Mouse (Mus musculus) heart, embryonic 16.5 days (tissue): Measurements from ENCODE around the gene Hmgb1. TPM values are rescaled to one million over a fixed set of nuclear protein-coding genes. Genes with fewer than 3 reads are reported as not detected.

Source experiments
- ATAC-seq: fragments of 200-750 bp; cut with Nextera tagmentation; replicated peaks from 2 replicates; pipeline ENCODE4 v1.8.0; 2017; ENCODE audit warnings: moderate number of reproducible peaks; ENCODE audit not compliant: insufficient read depth, low FRiP score; ENCODE audit errors: extremely low read depth
- H3K27ac ChIP-seq: fragments of 300-500 bp; sonication (generic); 2 replicates; pipeline ENCODE4 v1.5.1; 2014; ENCODE audit warnings: mild to moderate bottlenecking, low read length, control low read depth, moderate library complexity
- H3K27me3 ChIP-seq: fragments of 300-500 bp; sonication (generic); 2 replicates; pipeline ENCODE4 v1.6.1; 2014; ENCODE audit warnings: low read length, mixed read lengths; ENCODE audit not compliant: control insufficient read depth, insufficient read depth
- H3K36me3 ChIP-seq: fragments of 300-500 bp; sonication (generic); 2 replicates; pipeline ENCODE4 v1.6.1; 2014; ENCODE audit not compliant: control insufficient read depth, insufficient read depth
- H3K4me1 ChIP-seq: fragments of 300-500 bp; sonication (generic); 2 replicates; pipeline ENCODE4 v1.6.1; 2014; ENCODE audit warnings: low read length, mixed read lengths; ENCODE audit not compliant: control insufficient read depth, insufficient read depth
- H3K4me2 ChIP-seq: fragments of 300-500 bp; sonication (generic); 2 replicates; pipeline ENCODE4 v1.6.1; 2014; ENCODE audit warnings: low read depth, mild to moderate bottlenecking, control low read depth, low read length
- H3K4me3 ChIP-seq: fragments of 300-500 bp; sonication (generic); 2 replicates; pipeline ENCODE4 v1.5.1; 2014; ENCODE audit warnings: mild to moderate bottlenecking, control low read depth, low read length
- H3K9ac ChIP-seq: fragments of 300-500 bp; sonication (generic); 2 replicates; pipeline ENCODE4 v1.6.1; 2014; ENCODE audit warnings: low read length, control low read depth
- H3K9me3 ChIP-seq: fragments of 300-500 bp; sonication (generic); replicated peaks from 2 replicates; pipeline ENCODE4 v1.6.1; 2016; ENCODE audit warnings: low read length; ENCODE audit not compliant: control insufficient read depth
- WGBS: fragments of 180-500 bp; shearing (Covaris S2); extraction: QIAGEN DNeasy Blood & Tissue Kit; methylation state at CpG from one replicate; pipeline ENCODE4 v1.1.7; 2014; 5-methylcytosine and 5-hydroxymethylcytosine counted together
- polyA plus RNA-seq: library from polyadenylated mRNA; unstranded; fragments of >200 nt; fragmentation: Nextera tagmentation; extraction: Ambion mirVana; gene quantifications from 2 replicates; pipeline ENCODE4 v1.2.1, GENCODE M21; 2015

The Hmgb1 gene
- polyA plus RNA-seq, 1 experiment from 2014 or later, result 757 TPM

DNA sequence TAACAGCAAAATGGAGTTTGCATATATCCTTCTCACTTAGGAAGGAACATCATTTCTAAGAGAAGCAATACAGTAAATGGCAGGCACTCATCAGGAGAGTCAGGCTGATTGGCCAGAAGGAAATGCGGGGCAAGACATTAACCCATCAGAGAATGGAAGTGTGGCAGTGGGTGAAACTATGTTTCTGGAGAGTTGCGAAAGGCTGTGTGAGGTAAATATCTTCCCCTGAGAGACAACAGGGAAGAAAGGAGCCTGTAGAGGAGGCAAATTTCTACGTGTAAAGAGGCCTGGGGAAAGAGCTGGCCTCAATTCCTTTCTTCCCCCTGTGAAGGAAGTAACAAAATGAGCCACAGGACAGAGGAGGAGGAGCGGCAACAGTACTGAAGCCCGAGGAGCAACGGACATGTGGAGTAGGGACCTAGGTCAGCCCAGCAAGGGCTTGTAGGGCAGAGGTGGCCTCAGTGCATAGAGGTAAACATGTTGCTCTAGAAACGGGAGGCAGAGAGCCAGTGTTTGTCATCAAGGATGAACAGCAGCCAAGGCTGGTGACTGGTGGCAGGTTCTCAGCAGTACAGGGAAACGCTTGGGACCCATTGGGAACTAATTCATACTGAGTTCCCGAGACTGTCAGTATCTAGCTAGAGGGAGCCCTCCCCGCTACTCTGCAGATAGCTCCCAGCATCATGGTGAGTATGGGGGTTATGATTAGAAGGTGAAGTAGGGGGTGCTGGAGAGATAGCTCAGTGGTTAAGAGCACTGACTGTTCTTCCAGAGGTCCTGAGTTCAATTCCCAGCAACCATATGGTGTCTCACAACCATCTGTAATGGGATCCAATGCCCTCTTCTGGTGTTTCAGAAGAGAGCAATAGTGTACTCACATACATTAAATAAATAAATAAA, 48.6 kb downstream of the Hmgb1 start:
- H3K9me3 ChIP-seq, result no peaks in the 10 kb centered on the region
- H3K9ac ChIP-seq, result no peak overlapping the region
- H3K27me3 ChIP-seq, result no peaks in the 10 kb centered on the region
- WGBS, result 78% methylated on average over 10 of the region's 10 CpGs
- no peak for ATAC-seq
- no peak overlapping the region for H3K4me3 ChIP-seq
- H3K4me1 ChIP-seq, result peaks cover 19% of the 10 kb centered on the region
- no peak overlapping the region for H3K4me2 ChIP-seq
- no peaks in the 10 kb centered on the region for H3K36me3 ChIP-seq
- no peak overlapping the region; the same call in 1 of the 2 replicates for H3K27ac ChIP-seq

DNA sequence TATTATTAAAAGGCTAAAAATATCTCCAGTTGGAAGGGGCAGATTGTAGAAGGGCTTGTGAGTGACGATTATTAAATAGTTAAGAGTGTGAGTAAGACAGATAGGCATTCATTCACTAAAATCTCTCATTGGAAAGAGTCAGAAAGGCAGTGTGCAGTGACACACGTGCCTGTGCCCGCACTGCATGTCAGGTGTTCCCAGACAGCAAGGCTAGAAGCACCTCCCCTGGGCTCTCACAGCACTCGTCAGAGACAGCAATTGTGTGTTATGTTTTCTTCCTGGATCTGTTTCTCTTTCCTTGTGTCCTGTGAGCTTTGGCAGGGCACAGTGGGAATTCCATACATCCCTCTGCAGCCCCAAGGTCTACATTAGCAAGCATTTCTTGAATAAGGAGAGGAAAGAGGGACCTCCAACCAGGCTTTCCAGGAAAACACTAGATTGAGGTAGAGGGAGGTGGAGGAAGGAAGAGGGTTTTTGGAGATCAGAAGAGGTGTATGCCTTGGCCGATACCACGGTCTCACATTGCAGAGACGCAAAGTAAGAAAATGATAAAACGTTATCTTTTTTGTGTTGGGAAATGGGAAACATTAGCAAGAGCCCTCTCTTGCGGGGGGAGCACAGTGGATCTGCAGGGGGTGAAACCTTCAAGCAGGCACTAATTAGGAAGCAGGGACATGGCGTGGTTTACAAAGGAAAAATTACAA, 49.4 kb downstream of the Hmgb1 start:
- peak overlapping the region; percentile 39 for H3K4me2 ChIP-seq
- peak; percentile 66 for ATAC-seq

DNA sequence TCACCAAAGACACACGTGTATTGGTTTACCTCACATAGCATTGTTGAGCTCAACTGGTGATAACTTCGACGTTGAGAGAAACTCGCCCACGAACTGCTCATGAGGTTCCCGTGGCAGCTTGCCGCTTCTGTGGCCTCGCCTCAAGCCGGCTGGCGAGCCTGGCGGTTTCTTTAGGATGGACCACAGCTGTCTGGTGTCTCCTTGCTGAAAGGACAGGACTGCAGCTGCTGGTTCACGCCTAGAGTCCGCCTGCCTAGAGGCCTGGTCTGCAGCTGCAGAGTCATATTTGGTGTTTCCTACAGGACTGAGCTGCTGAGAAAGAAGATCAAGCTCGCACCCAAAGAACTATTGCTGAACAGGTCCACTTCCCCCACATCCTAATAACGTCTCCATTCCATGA, 55.8 kb downstream of the Hmgb1 start:
- no peaks in the 10 kb centered on the region for H3K36me3 ChIP-seq
- no peaks in the 10 kb centered on the region for H3K27me3 ChIP-seq
- H3K4me2 ChIP-seq, result no peak overlapping the region
- H3K9ac ChIP-seq, result no peak overlapping the region
- WGBS, result 68% methylated on average over 15 of the region's 15 CpGs
- no peak overlapping the region for H3K27ac ChIP-seq
- H3K4me1 ChIP-seq, result no peaks in the 10 kb centered on the region
- no peak overlapping the region for H3K4me3 ChIP-seq
- no peaks in the 10 kb centered on the region for H3K9me3 ChIP-seq
- ATAC-seq, result no peak

More for the DNA sequence above, 49.4 kb downstream of the Hmgb1 start:
- Histone ChIP-seq H3K27ac (peak overlapping the region; percentile 64), H3K4me3 (no peak overlapping the region), H3K27me3 (no peaks in the 10 kb centered on the region), H3K9ac (no peak overlapping the region), H3K9me3 (no peaks in the 10 kb centered on the region), H3K4me1 (peaks cover 19% of the 10 kb centered on the region), H3K36me3 (no peaks in the 10 kb centered on the region)
- WGBS, result 46% methylated on average over 10 of the region's 10 CpGs

DNA sequence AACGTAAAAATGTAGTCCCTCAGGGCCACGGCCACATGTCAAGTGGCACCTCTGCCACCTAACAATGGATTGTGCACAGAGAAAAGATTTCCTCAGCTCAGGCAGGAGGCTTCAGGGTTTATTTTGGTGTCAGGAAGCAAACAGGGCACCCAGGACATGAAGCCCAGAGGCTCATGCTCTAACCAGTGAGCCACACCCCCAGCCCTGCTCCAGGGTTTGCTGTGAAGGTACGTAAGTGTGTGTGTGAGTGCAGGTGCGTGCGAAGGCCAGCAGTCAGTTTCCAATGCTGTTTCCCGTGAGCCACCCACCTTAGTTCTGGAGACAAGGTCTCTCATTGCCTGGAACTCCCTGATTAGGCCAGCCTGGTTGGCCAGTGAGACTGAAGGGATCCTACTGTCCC, 60.5 kb downstream of the Hmgb1 start:
- no peak for ATAC-seq
- Histone ChIP-seq H3K36me3 (no peaks in the 10 kb centered on the region), H3K9ac (no peak overlapping the region), H3K9me3 (no peaks in the 10 kb centered on the region), H3K4me2 (no peak overlapping the region), H3K27ac (no peak overlapping the region), H3K4me3 (no peak overlapping the region), H3K27me3 (no peaks in the 10 kb centered on the region), H3K4me1 (no peaks in the 10 kb centered on the region)
- WGBS, result 89% methylated on average over 6 of the region's 6 CpGs

DNA sequence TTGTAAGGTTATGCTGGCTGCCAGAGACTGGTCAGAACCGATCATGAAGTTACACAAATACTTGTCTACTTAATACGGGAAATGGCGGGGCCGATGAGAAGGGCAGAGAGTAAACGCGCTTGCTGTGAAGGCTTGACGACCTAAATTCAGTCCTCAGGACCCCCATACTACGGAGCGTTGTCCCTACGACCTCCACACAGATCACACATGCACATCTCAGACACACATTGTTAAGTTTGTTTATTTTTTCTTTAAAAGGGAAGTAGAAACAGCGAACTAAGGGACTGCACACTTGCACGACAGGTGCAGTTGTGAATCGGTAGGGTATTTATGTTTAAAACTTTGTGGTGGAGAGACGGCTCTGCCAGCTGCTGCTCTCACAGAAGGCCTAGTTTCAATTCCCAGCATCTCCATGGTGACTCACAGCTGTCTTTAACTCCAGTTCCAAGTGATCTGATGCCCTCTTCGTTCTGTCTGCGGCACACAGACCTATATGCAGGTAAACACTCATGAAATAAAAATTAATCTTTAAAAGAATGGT, 64.9 kb downstream of the Hmgb1 start:
- H3K27ac ChIP-seq, result no peak overlapping the region
- H3K9ac ChIP-seq, result no peak overlapping the region
- WGBS, result 86% methylated on average over 16 of the region's 16 CpGs
- H3K4me3 ChIP-seq, result no peak overlapping the region
- no peaks in the 10 kb centered on the region for H3K4me1 ChIP-seq
- ATAC-seq, result no peak
- no peaks in the 10 kb centered on the region for H3K27me3 ChIP-seq
- no peak overlapping the region for H3K4me2 ChIP-seq
- H3K36me3 ChIP-seq, result no peaks in the 10 kb centered on the region
- no peaks in the 10 kb centered on the region for H3K9me3 ChIP-seq

DNA sequence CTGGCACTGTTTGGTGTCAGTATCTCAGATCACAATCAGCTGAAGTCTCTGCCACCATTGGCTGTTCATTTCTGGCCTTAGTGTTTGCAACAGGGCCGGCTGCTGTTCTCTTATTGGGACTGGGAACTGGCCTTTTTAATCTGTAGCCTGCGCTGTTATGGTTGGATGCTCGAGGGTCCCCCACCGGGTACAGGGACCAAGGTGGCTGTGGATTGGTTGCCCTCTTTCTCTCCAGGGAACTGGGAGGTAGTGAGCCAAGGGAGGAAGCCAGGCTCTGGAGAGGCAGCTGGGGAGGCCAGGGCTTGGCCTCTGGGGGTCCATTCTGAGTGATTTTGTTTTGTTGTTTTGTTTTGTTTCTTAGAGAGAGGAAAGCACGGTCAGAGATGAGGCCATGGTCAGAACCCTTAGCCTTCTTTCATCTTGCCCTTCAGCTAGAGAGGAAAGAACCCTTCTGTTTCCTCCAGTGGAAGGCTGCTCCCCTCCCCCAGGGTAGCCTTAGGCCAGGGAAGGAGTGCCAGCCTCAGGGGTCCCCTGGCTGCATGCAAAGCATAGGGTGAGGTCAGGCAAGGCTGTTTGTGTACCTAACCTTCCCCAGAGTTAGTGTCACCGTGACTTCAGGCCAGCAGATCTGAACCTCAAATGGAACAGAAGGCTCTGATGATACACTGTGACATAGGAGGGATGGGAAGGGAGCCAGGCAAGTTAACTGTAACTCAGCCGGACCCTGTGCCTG, 66.3 kb downstream of the Hmgb1 start:
- no peak overlapping the region for H3K9ac ChIP-seq
- no peak overlapping the region for H3K27ac ChIP-seq
- no peaks in the 10 kb centered on the region for H3K9me3 ChIP-seq
- H3K27me3 ChIP-seq, result no peaks in the 10 kb centered on the region
- no peaks in the 10 kb centered on the region for H3K4me1 ChIP-seq
- no peaks in the 10 kb centered on the region for H3K36me3 ChIP-seq
- no peak overlapping the region for H3K4me3 ChIP-seq
- ATAC-seq, result no peak
- H3K4me2 ChIP-seq, result no peak overlapping the region
- WGBS, result 40% methylated on average over 7 of the region's 7 CpGs

DNA sequence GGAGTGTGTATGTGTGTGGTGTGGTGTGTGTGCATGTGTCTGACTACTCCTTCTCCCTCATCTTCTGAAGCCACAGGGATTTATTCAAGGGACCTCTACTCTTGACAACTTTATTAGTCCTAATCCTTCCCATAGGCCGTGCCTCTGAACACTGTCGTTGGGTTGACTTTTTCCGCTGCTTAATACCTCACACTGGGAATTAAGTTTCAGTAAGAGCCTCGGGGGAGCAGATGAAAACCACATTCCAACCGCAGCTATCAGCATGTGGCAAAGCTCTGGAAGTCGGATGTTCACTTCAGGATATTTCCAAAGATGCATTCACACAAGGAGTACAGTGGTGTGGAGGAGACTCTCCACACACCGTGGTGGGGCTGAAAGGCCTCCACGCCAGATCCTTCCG, 69.7 kb downstream of the Hmgb1 start:
- 67% methylated on average over 9 of the region's 9 CpGs for WGBS
- Histone ChIP-seq H3K4me3 (no peak overlapping the region), H3K9me3 (no peaks in the 10 kb centered on the region), H3K4me1 (no peaks in the 10 kb centered on the region), H3K4me2 (no peak overlapping the region), H3K9ac (no peak overlapping the region), H3K27ac (no peak overlapping the region), H3K27me3 (no peaks in the 10 kb centered on the region), H3K36me3 (no peaks in the 10 kb centered on the region)
- ATAC-seq, result no peak

DNA sequence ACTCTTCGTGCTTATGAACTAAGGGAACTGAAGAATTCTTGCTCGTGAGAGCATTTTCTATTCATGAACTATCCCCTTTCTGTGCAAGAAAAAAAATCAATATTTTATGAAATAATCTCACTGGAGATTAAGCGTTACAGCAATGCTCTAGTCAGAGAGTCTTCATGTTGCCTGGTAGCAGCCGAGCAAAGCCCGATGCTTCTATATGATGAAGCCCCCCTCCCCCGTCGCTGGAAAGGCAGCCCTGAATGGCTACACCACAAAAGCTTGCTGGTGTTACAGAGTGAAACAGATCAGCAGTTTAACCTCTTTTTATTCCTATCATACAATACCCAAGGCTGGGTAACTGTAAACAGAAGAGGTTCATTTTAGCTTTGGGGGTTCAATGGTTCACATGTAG, 70.3 kb downstream of the Hmgb1 start:
- Histone ChIP-seq H3K4me1 (no peaks in the 10 kb centered on the region), H3K9me3 (no peaks in the 10 kb centered on the region), H3K27ac (no peak overlapping the region), H3K36me3 (no peaks in the 10 kb centered on the region), H3K4me2 (no peak overlapping the region), H3K9ac (no peak overlapping the region), H3K4me3 (no peak overlapping the region), H3K27me3 (no peaks in the 10 kb centered on the region)
- 80% methylated on average over 7 of the region's 7 CpGs for WGBS
- ATAC-seq, result no peak
